Mouse (Mus musculus): ENCODE results near the gene Amdhd1.
"Not testable (repeated sequence)": the region's sequence is repeated elsewhere in the genome, so short reads cannot be mapped to it uniquely, and the experiment has no call there.

Gene Amdhd1

DNA sequence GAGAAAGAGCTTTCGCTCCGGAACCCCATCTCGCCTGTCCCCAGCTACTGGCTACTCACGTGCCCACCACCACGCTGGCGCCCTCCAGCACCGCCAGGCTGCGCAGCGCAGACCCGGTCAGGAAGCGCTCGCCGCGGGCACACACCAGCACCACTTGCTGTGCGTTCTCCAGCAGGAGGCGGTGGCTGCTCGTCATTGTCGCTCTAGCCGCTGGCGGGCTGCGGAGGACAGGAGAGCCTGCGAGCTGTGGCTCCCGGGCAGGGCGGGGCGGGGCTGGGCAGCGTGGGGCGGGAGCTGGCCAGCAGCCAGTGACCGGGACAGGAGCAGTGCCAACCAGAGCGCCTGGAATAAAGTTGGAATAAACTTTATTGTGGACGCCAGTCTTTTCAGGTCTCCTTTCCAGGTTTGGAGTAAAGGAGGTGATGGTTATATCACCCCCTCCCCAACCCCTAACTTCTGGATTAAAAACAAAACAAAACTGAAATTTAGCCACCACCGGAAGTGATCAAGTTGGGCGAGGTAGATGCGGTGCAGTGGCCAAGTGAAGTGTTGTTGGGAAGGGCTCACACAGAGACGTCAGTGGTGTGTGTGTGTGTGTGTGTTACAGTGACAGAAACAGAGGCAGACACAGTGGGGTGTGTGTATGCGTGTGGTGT is at the start of gene Amdhd1:
Gene Amdhd1, minus strand, starts transcription at position 259 of the 656 bp plus-strand sequence.
- DNase-seq: peak; percentile 79

DNA sequence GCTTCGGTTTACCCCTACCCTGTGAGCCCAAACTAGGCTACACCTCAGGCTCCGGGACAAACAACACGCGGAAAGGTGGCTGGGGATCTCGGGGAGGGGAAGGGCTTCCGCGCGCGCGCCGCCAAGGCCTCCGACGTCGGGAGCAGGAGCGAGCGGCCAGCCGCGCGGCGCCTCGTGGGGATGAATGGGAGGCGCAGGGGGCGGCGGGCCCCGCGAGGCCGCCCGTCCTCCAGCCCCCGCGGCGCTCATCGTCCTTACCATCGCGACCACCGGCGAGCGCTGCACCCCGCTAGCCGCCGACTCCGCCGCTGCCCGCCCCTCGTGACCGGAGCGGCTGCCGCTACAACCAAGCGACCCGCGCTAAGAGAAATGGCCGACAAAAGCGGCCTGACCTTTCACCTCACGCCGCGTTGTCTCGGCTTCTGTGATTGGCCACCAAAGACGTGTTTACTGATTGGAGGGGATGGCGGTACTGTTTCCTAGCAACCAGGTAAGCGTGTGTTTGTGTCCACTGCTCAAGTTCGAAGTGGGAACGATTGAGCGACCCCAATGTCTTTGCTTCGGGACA is 49.5 kb upstream of the Amdhd1 start, which contains the start of gene Snrpf:
Gene Snrpf, minus strand, starts transcription at position 426 of the 568 bp plus-strand sequence.
- DNase-seq: peak; percentile 97

DNA sequence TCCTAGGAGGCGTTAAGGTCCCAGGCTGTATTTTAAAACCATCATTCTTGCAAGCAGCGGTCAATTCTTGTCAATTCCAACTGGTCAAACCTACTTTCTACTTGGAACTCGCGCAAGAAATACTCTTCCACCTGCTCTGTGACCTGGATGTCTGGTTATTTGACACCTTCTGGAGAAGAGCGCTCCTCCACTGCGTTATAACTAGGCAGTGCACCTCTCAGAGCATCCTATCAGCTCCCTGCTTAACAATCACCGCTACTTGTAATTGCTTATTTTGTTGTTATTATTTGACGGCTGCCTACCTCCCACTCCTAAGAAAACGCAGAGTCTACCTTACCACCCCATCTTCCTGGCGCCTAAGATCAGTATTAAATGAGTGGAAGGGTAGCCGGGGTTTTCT is 49.0 kb upstream of the Amdhd1 start:
- DNase-seq: peak; percentile 13

DNA sequence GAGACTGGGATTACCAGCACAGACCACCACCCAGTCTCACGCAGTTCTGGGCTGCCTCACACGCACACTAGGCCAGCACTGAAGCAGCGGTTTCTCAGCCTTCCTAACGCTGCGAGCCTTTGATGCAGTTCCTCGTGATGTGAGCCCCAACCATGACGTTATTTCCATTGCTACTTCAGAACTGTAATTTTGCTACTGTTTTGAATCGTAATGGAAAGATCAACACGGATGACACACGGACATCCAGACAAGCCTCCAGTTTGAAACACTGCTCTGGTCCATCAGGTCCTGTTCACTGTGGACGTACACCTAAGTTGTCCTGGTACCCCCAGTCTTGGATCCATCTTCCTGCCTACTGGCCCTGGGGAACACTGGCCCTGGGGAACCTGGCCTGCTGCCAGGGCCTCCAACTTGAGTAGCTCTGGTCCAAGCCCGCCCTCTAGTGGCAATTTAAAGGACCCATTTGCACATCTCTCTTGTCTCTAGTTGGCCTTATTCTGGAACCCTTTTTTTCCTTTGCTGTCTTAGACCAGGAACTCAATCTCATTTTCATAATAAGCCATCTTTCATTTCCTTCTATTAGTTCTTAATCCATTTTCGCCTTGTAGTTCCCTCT is 37.5 kb upstream of the Amdhd1 start:
- DNase-seq: peak; percentile 72

DNA sequence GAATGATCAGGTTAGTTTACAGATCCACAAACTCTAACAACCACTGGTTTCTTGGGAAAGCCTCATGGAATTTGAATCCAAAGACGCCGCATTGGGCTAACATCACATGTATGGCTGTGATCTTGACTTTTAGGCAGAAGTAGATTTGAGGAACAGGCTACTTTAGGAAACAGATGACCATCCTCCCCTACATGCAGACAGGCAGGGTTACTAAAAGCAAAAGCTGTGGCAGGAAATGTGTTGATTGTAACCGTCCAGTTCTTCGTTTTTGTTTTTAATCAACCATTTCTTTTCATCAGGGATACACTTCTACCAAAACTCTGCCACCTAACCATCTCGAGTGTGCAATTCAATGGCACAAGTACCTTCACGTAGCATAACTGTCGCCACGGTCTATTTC is 36.1 kb upstream of the Amdhd1 start:
- DNase-seq: no peak

DNA sequence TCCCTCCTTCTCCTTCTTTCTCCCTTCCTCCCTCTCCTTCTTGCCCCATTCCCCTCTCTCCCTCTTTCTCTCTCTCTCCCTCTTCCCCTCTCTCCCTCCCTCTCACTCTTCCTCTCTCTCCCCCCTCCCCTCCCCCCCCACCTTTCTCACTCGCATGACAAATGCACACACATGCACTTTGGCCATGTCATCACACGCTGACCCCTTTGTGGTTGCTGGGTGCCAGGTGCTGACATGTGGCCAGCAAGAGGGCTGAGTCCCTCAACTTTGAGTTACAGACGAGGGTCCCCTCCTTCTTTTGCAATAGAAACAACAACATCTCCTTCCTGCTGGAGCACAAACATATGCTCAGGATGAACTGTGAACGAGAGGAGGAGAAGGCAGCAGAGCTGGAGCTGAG is 35.1 kb upstream of the Amdhd1 start:
- DNase-seq: no peak

DNA sequence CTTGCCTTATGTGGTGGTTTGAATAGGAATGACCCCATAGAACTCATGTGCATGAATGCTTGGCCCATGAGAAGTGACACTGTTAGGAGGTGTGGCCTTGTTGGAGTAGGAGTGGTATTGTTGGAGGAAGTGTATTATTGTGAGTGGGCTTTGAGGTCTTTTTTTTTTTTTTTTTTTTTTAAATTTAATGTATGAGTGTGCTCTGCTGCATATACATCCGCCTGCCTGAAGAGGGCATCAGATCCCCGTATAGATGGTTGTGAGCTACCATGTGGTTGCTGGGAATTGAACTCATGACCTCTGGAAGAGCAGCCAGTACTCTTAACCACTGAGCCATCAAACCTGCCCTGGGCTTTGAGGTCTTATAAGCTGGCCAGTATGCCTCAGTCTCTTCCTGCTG is 32.4 kb upstream of the Amdhd1 start:
- DNase-seq: no peak

DNA sequence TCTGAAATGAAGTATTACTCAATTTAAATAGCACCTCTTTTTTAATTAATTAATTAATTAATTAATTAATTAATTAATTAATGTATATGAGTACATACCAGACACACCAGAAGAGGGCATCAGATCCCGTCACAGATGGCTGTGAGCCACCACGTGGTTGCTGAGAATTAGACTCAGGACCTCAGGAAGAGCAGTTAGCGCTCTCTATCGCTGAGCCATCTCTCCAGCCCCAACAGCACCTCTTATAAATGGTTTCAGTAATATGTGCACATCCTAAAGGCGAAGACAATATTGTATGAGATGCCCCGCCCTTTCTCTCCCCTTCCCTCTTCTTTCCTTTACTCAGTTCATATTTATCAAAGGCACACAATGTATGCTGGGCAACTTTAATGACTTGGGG is 28.8 kb upstream of the Amdhd1 start:
- no peak for DNase-seq

DNA sequence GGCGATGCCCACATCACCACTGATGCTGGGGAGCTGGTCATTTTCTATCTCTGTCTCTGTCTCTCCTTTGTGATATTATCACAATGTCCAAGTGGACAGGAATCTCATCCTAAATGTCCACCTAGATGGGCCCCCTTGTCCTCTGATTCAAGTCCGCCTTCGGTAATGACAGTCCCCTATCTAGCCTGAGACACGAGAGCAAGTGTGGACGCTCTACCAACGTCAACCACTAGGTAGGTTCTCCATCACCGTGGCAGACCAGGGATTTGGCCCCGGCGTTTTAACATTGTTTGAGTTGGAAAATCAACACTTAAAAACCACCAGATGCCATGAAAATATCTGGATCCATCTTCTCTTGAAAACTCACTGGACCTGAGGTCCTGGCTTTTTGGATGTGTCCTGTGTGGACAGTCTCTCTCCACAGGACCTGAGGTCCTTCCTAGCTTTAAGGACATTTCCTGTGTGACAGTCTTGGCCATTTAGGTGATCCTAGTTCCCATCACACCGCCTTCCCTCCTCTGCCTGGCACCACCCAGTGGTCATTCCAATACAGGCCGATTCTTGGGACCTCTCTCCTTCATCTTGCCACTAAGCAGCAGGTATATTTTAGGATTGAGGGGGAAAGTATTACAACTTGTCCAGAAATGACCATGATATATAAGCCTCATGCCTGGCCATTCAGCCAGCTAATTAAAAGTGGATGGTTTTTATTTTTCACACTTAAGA is 28.2 kb upstream of the Amdhd1 start:
- no peak for DNase-seq

DNA sequence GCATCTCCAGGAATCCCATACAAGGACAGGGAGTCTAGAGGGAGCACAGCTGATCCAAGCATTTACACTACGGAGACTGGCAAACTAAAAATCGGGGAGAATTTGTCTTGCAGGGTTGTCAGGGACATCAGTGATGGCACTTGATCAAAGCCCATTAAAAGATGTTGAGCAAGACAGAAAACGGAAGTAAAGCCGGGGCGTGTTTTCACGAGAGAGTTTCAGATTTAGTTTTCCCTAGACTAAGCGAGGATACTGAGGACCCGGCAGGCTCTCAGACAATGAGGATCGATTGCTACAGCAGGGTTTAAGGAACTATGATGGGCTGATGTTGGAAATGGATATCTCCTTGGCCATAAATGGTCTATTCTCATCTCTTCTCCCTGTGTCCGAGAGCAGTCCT is 27.2 kb upstream of the Amdhd1 start:
- DNase-seq: no peak

DNA sequence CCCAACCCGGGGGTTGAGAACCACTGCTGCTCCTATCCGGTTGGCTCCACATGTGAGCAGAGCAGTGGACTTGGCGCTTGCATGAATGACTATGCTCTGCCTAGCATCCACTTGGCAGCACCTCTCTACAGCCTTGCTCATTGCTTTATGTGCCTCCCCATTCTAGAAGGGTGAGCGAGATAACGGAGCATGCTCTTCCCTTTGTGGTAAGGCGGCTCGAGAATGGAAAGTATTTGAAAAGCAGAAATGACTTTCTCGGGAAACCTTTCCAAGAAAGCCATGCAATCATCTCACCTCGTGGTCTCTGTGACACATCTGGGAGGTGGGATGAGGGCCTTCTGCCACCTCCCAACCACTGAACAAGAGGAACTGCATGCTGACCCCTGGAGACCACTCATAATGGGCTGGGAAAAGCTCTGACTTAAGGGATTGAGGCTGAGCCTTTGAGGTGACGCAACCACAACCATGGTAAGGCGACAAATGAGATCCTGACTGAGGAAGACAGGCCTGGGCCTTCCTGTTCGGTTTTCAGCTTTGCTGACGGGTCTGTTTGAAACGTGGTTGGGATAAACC is 24.8 kb upstream of the Amdhd1 start:
- DNase-seq: no peak

DNA sequence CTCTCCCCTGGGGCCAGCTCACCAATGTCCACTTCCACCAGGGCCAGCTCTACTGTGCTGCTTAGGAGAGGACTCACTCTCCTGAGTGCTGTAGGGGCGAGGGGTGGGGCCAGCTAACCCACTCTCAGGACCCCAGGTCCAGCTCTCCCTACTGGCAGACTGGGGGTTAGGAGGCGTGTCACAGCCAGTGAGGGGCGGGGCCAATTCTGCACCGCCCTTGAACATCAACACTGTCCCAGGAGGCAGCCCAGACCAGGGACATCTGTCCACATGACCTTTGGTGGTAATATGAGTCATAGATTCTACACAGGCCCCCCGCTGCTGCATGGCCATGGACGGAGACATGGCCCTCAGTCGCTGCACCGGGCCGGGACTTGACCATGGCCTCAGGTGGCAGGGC is 20.0 kb upstream of the Amdhd1 start:
- DNase-seq: no peak

DNA sequence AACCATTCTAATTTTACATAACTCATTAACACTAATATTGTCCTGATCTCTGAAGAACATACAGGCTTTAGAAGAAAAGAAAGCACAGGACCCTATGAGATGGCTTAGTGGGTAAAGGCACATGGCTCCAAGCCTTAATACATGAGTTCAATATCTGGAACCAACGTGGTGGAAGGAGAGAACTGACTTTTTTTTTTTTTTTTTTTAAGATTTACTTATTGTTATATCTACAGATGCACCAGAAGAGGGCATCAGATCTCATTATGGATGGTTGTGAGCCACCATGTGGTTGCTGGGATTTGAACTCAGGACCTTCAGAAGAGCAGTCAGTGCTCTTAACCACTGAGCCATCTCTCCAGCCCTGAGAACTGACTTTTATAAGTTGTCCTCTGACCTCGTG is 18.1 kb upstream of the Amdhd1 start:
- not testable (repeated sequence) for DNase-seq

DNA sequence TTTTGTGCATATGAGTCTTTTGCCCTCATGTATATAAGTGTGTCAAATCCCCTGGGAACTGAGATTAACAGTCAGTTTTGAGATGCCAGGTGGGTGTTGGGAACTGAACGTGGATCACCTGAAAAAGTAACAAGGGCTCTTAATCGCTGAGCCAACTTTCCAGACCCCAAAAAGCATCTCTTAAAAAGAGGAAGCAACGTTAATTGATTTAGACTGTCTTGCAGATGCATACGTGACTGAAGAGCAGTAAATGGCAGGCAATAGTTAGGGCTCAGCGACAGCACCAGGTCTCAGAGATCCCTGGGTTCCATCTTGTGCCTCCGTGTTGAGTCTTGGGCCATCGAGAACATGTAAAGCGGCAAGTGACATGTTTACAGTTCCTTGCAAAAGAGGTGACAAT is 12.8 kb upstream of the Amdhd1 start:
- DNase-seq: no peak

DNA sequence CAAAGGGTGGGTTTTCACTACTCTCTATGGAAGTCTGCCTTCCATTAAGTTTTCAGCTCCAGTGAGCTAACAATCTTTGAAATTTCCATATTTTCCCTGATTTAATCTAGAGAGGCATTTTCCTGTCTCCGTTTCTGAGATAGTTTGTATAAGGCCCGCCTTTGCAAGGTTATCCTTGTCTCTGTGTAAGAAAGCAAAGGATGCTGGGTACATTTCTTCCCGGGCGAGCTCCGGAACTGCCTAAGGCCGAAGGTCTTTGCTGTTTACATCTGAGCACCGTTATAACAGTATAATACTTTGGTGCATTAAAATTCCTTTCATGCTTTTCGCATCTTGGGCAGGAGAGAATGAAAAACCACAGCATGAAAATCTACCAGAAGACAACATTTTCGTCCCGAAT is 10.0 kb upstream of the Amdhd1 start:
- no peak for DNase-seq

DNA sequence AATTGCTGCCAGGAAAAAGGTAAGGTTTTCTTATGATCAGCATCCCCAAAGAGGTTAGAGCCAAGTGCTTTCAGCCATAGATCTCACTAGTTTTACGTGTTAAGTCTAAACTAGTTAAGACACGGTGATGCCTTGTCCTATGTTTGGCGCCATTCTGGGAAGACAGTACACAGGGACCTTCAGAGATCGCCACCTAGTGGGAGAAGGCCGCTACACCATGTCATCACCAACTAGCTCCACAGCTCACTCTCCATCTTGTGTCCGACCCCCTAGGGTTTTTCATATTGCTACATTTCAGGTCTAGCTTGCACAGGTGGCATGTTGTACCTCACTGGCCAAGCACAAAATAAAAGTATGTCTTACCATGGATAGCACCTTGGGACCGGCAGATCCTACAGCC is 9.2 kb upstream of the Amdhd1 start:
- peak; percentile 81 for DNase-seq

DNA sequence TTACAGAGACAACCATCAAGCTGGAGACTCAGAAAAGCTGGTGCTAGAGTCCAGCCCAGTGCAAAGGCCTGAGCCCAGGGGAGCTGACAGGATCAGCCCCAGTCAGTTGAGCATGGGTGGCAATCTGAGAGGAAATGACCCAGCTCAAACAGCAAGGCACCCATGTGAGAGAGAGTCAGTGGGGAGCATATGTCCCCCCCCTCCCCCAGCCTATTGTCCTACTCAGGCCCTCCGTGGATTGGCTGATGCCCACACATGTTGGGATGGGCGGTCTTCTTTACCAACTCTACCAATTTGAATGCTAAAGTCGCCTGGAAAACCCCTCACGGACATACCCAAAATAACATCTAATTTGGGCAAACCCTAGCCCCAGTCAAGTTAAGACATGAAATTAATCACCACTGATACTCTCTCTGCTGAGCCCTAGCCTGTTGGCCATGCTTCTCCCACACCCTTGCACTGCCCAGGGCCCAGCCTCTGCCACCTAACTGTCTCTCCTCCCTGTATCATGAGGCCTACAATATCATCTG is 8.0 kb upstream of the Amdhd1 start:
- no peak for DNase-seq

DNA sequence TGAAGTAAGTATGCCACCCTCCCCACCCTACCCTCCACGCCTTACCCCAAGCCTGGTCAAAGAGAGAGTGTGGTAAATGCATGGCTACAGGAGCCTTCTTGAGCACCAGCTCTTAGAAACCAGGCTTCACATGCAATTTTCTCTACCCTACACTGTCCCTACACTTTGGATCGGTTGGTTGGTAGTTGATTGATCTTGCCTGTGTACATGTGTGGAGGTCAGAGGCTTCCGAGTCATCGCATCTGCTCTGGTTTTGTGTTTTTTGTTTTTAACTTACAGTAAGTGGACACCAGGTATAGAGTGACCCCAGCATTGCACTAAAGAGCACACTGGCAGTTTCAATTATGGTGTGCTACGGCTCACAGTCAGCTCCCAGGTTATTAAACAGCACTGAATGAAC is 4.3 kb upstream of the Amdhd1 start:
- no peak for DNase-seq

DNA sequence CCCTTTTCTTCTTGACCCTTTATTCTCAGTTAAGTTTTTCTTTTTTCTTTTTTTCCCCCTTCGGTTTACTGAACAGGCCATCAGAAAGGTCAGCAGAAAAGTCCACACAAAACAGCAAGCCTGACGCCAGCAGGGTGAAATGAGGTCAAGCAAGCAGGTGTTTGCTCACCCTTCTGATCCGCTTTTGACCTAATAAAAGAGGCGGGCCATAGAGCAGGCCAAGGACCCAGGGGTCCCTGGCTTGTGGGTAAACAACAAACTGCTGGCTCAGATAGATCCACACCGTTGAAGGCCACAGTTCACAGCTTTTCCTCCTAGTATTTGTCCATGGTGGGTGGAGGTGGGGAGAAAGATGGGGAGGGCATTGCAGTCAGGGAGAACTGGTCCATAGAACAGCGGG is 3.3 kb upstream of the Amdhd1 start:
- DNase-seq: peak; percentile 10

DNA sequence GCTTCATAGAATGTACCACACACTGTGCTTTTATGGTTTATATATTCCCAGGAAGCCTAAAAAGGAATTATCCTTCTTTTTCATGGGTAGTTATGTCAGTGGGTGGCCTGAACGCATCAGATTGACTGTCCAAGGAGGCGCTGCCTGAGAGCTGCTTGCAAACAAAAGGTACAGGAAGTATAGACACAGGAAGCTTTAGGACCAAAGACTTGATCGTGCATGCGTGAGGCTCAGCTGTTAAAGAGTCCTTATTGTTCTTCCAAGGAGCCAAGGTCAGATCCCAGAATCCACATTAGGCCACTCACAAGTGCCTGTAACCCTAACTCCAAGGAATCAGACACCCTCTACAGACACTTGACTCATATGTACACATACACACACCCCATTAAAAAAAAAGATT is 2.5 kb upstream of the Amdhd1 start:
- DNase-seq: no peak

DNA sequence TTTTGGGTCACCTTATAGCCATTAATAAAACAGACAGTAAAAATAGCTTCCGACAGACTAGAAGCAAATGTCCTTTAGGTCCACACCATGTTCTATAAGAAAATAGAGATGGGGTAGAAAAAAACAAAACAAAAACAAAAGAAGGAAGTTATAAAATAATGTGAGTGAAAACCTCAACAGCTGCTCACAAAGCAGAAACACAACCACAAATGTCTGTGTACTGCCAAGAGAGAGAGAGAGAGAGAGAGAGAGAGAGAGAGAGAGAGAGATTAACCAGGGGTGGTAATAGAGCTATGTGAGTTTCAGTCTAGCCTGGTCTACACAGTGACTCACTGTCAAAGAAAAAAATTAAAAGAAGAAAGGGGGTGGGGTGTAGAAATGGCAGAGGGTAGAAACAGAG is 1.8 kb upstream of the Amdhd1 start:
- no peak for DNase-seq

DNA sequence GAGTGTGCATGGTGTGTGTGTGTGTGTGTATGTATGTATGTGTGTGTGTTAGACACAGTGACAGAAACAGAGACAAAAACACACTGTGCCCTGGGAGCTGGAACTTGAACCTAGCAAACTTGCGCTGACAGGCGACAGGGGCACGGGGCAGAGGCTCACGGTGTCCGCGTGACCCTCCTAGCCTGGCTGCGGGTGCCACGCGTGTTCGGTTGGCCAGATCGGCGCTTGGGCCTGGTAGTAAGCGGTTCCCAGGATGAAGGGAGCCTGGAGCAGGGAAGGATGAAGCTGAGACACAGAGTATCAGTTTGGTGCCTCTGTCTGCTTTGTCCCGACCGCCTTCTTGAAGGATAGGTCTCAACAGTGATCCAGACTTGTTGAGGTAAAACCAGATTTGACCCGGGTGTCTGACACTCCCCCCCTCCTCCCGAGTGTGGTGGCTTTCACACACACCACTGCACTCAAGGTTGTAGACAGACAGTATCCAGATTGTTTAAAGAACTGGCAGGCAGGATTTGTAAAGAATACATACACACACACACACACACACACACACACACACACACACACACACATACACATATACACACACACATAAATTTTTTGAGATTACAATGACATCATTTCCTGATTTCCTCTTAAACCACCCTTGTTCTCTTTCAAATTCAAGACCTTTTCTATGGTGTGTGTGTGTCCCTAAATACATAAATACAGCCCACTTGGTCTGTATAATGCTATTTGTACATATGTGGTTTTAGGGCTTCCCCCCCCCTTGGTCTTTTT is 788 bp upstream of the Amdhd1 start, which contains the start of gene Ccdc38:
Gene Ccdc38, plus strand, starts transcription at position 202 of the 780 bp plus-strand sequence.
- no peak for DNase-seq

All from kidney, adult 18-20 months (tissue).